Mouse (Mus musculus) lung, postnatal 0 days (tissue): ENCODE measurements around the gene Aes. TPM values are rescaled to one million over a fixed set of nuclear protein-coding genes. Genes with fewer than 3 reads are reported as not detected.

Experiments used
- ATAC-seq: fragments of 200-750 bp; cut with Nextera tagmentation; 2 replicates; pipeline ENCODE4 v1.8.0; 2017; ENCODE audit warnings: moderate library complexity
- DNase-seq: peaks from one replicate; pipeline ENCODE4 v3.0.0-alpha.2; 2016; ENCODE audit warnings: low spot score
- H3K27ac ChIP-seq: fragments of 300-500 bp; sonication (generic); 2 replicates; pipeline ENCODE4 v1.5.1; 2014; ENCODE audit warnings: antibody characterized with exemption, mild to moderate bottlenecking, low read length, mixed read lengths
- H3K27me3 ChIP-seq: fragments of 300-500 bp; sonication (generic); replicated peaks from 2 replicates; pipeline ENCODE4 v1.6.1; 2014; ENCODE audit warnings: low read length, mixed read lengths; ENCODE audit not compliant: insufficient read depth
- H3K36me3 ChIP-seq: fragments of 300-500 bp; sonication (generic); 2 replicates; pipeline ENCODE4 v1.6.1; 2014; ENCODE audit warnings: low read length, mixed read lengths; ENCODE audit not compliant: insufficient read depth
- H3K4me1 ChIP-seq: fragments of 300-500 bp; sonication (generic); 2 replicates; pipeline ENCODE4 v1.6.1; 2014; ENCODE audit warnings: antibody characterized with exemption, low read depth, low read length, mixed read lengths; ENCODE audit not compliant: insufficient read depth
- H3K4me2 ChIP-seq: fragments of 300-500 bp; sonication (generic); replicated peaks from 2 replicates; pipeline ENCODE4 v1.6.1; 2014; ENCODE audit warnings: low read depth, mild to moderate bottlenecking, low read length, moderate library complexity, mixed read lengths
- H3K4me3 ChIP-seq: fragments of 300-500 bp; sonication (generic); 2 replicates; pipeline ENCODE4 v1.5.1; 2014; ENCODE audit warnings: low read depth, low read length
- H3K9ac ChIP-seq: fragments of 300-500 bp; sonication (generic); replicated peaks from 2 replicates; pipeline ENCODE4 v1.6.1; 2014; ENCODE audit warnings: low read depth, mild to moderate bottlenecking
- H3K9me3 ChIP-seq: fragments of 300-500 bp; sonication (generic); 2 replicates; pipeline ENCODE4 v1.6.1; 2016; ENCODE audit warnings: low read length, mixed read lengths
- CTCF ChIP-seq: IDR thresholded peaks from 2 replicates; pipeline ENCODE4 v1.5.1; 2016; ENCODE audit warnings: antibody characterized with exemption, mild to moderate bottlenecking
- EP300 ChIP-seq: IDR thresholded peaks from 2 replicates; pipeline ENCODE4 v1.6.1; 2016; ENCODE audit warnings: antibody characterized with exemption, mild to moderate bottlenecking, control low read depth
- WGBS: fragments of 180-500 bp; shearing (Covaris S2); extraction: QIAGEN DNeasy Blood & Tissue Kit; methylation state at CpG from one replicate; pipeline ENCODE4 v1.1.7; 2014; 5-methylcytosine and 5-hydroxymethylcytosine counted together
- polyA plus RNA-seq: library from polyadenylated mRNA; unstranded; fragments of >200 nt; fragmentation: Nextera tagmentation; extraction: Ambion mirVana; gene quantifications from 2 replicates; pipeline ENCODE4 v1.2.1, GENCODE M21; 2015

Gene Aes
- polyA plus RNA-seq, 1 experiment from 2014 or later: 473 TPM

- peak; percentile 92 for ATAC-seq
- H3K9me3 ChIP-seq: no peaks in the 10 kb centered on the region; the same call in 1 of the 2 replicates
- peak within 1 kb of the TSS; percentile 62 for H3K4me2 ChIP-seq
- H3K4me3 ChIP-seq: peak within 1 kb of the TSS; percentile 45
- TF ChIP-seq EP300: peak; percentile 88
- 0 out of 2 replicates have a peak, but pooled peaks have one; percentile 11 for TF ChIP-seq CTCF
- H3K9ac ChIP-seq: peak within 1 kb of the TSS; percentile 26; the same call in 1 of the 2 replicates
- H3K4me1 ChIP-seq: peaks cover 7% of the 10 kb centered on the region; the same call in 1 of the 2 replicates
- H3K27ac ChIP-seq: peak within 1 kb of the TSS; percentile 84
- no peaks in the 10 kb centered on the region for H3K36me3 ChIP-seq
- under 1% methylated on average over 39 of the region's 39 CpGs for WGBS
- peak; percentile 99 for DNase-seq
- H3K27me3 ChIP-seq: no peaks in the 10 kb centered on the region
These were observed 46.9 kb downstream of the Aes start, which contains the start of gene BC025920 for GRCm38 (mm10) chr10:81605974-81606751. BC025920 (plus strand) TSS chr10:81606270.

GRCm38 (mm10) chr10:81608308-81608707, 49.0 kb downstream of the Aes start:
- Histone ChIP-seq H3K27ac (no peak overlapping the region), H3K36me3 (no peaks in the 10 kb centered on the region), H3K4me3 (no peak overlapping the region), H3K9me3 (no peaks in the 10 kb centered on the region; the same call in 1 of the 2 replicates), H3K27me3 (no peaks in the 10 kb centered on the region), H3K9ac (no peak overlapping the region), H3K4me1 (no peaks in the 10 kb centered on the region; the same call in 1 of the 2 replicates), H3K4me2 (no peak overlapping the region)
- DNase-seq (no peak), ATAC-seq (no peak)
- 97% methylated on average over 1 of the region's 1 CpGs for WGBS
- TF ChIP-seq CTCF: peak; percentile 42
- TF ChIP-seq EP300: no peak

- no peak overlapping the region for H3K27ac ChIP-seq
- H3K9ac ChIP-seq: no peak overlapping the region
- H3K9me3 ChIP-seq: no peaks in the 10 kb centered on the region; the same call in 1 of the 2 replicates
- no peak for ATAC-seq
- WGBS: 63% methylated on average over 3 of the region's 3 CpGs
- TF ChIP-seq CTCF: no peak
- TF ChIP-seq EP300: no peak
- no peak overlapping the region for H3K4me2 ChIP-seq
- no peak overlapping the region for H3K4me3 ChIP-seq
- no peaks in the 10 kb centered on the region for H3K4me1 ChIP-seq
- no peaks in the 10 kb centered on the region for H3K27me3 ChIP-seq
- DNase-seq: no peak
- no peaks in the 10 kb centered on the region for H3K36me3 ChIP-seq
These were observed 53.5 kb downstream of the Aes start for GRCm38 (mm10) chr10:81612779-81613178.

- no peaks in the 10 kb centered on the region for H3K27me3 ChIP-seq
- no peak for ATAC-seq
- no peak for TF ChIP-seq EP300
- TF ChIP-seq CTCF: no peak
These were observed 56.2 kb downstream of the Aes start for GRCm38 (mm10) chr10:81615486-81615885.

More at GRCm38 (mm10) chr10:81615486-81615885, 56.2 kb downstream of the Aes start:
- Histone ChIP-seq H3K4me3 (no peak overlapping the region), H3K9me3 (no peaks in the 10 kb centered on the region; the same call in none of the 2 replicates), H3K4me2 (no peak overlapping the region), H3K36me3 (no peaks in the 10 kb centered on the region), H3K4me1 (no peaks in the 10 kb centered on the region), H3K27ac (no peak overlapping the region), H3K9ac (no peak overlapping the region)
- WGBS: 54% methylated on average over 6 of the region's 6 CpGs
- DNase-seq: no peak

Other genes starting within 250 kb of the Aes start
- 20.3 and 23.0 TPM in 2 replicates for gene Cactin, start 238.4 kb upstream of the Aes start, polyA plus RNA-seq
- 19.6 and 28.4 TPM in 2 replicates for gene Tbxa2r, start 230.8 kb upstream of the Aes start, polyA plus RNA-seq
- gene Gipc3, start 216.2 kb upstream of the Aes start, polyA plus RNA-seq: 0.33 and 0.55 TPM in 2 replicates
- 94.3 and 101 TPM in 2 replicates for gene Hmg20b, start 209.0 kb upstream of the Aes start, polyA plus RNA-seq
- 14.0 and 16.9 TPM in 2 replicates for gene Mfsd12, start 202.0 kb upstream of the Aes start, polyA plus RNA-seq
- 5.4 and 6.6 TPM in 2 replicates for gene 4930404N11Rik, start 193.7 kb upstream of the Aes start, polyA plus RNA-seq
- 39.5 and 39.7 TPM in 2 replicates for gene Fzr1, start 181.0 kb upstream of the Aes start, polyA plus RNA-seq
- 49.4 and 55.2 TPM in 2 replicates for gene Dohh, start 175.1 kb upstream of the Aes start, polyA plus RNA-seq
- 2.4 and 3.0 TPM in 2 replicates for gene Gm48551, start 175.0 kb upstream of the Aes start, polyA plus RNA-seq
- 0.20 and 0.63 TPM in 2 replicates for gene Gm48552, start 170.5 kb upstream of the Aes start, polyA plus RNA-seq
- gene Smim24, start 166.4 kb upstream of the Aes start, polyA plus RNA-seq: 3.1 and 3.6 TPM in 2 replicates
- 73.6 and 83.9 TPM in 2 replicates for gene Nfic, start 103.9 kb upstream of the Aes start, polyA plus RNA-seq
- gene Celf5, start 76.8 kb upstream of the Aes start, polyA plus RNA-seq: 0.08 and 0.11 TPM in 2 replicates
- gene Ncln, start 63.1 kb upstream of the Aes start, polyA plus RNA-seq: 40.7 and 46.7 TPM in 2 replicates
- 19.0 and 19.3 TPM in 2 replicates for gene S1pr4, start 59.4 kb upstream of the Aes start, polyA plus RNA-seq
- 4.2 and 4.6 TPM in 2 replicates for gene Gna15, start 35.3 kb upstream of the Aes start, polyA plus RNA-seq
- gene Gna11, start 14.3 kb upstream of the Aes start, polyA plus RNA-seq: 62.5 and 63.2 TPM in 2 replicates
- 29.9 and 37.0 TPM in 2 replicates for gene Tle2, start 15.1 kb downstream of the Aes start, polyA plus RNA-seq
- gene Tle6, start 41.6 kb downstream of the Aes start, polyA plus RNA-seq: 12.8 and 18.5 TPM in 2 replicates
- gene BC025920, start 46.8 kb downstream of the Aes start, polyA plus RNA-seq: 0.07 and 0.29 TPM in 2 replicates
- gene Sirt6, start 68.3 kb downstream of the Aes start, polyA plus RNA-seq: 24.1 and 24.2 TPM in 2 replicates
- 4.4 and 5.3 TPM in 2 replicates for gene Ankrd24, start 69.1 kb downstream of the Aes start, polyA plus RNA-seq
- 2.6 and 2.9 TPM in 2 replicates for gene Gm10778, start 89.6 kb downstream of the Aes start, polyA plus RNA-seq
- gene Zfp433, start 145.3 kb downstream of the Aes start, polyA plus RNA-seq: 10.1 and 12.5 TPM in 2 replicates
- gene Gm3055, start 211.7 kb downstream of the Aes start, polyA plus RNA-seq: 2.7 and 3.1 TPM in 2 replicates